Mouse (Mus musculus): ENCODE measurements around the gene Got2. TPM values are rescaled to one million over a fixed set of nuclear protein-coding genes. Genes with fewer than 3 reads are reported as not detected.
"Not testable (repeated sequence)": the region's sequence is repeated elsewhere in the genome, so short reads cannot be mapped to it uniquely, and the experiment has no call there.

Got2 gene
- polyA plus RNA-seq, 2 experiments from 2014 or later = 59.7 to 151 TPM

- ATAC-seq = not testable (repeated sequence)
Measured at GRCm38 (mm10) chr8:95864851-95865250, 23.5 kb downstream of the Got2 start.

- not testable (repeated sequence) for ATAC-seq
Measured at GRCm38 (mm10) chr8:95863761-95864440, 24.4 kb downstream of the Got2 start.

- ATAC-seq = no peak
Measured at GRCm38 (mm10) chr8:95854174-95854573, 34.2 kb downstream of the Got2 start.

- ATAC-seq = peak; percentile 100
Measured at GRCm38 (mm10) chr8:95853102-95853843, 35.1 kb downstream of the Got2 start, which contains the start of gene Slc38a7. TSS of gene Slc38a7 (minus strand) at chr8:95853539.

- no peak for ATAC-seq
Measured at GRCm38 (mm10) chr8:95852290-95852689, 36.1 kb downstream of the Got2 start.

GRCm38 (mm10) chr8:95850326-95850725 is 38.0 kb downstream of the Got2 start:
- ATAC-seq = no peak

GRCm38 (mm10) chr8:95848734-95849464 is 39.4 kb downstream of the Got2 start:
- ATAC-seq = no peak

- no peak for ATAC-seq
Measured at GRCm38 (mm10) chr8:95848061-95848551, 40.2 kb downstream of the Got2 start.

GRCm38 (mm10) chr8:95845026-95845425 is 43.3 kb downstream of the Got2 start:
- no peak for ATAC-seq

GRCm38 (mm10) chr8:95843968-95844367 is 44.4 kb downstream of the Got2 start:
- ATAC-seq = no peak

- no peak for ATAC-seq
Measured at GRCm38 (mm10) chr8:95841436-95841835, 46.9 kb downstream of the Got2 start.

- no peak for ATAC-seq
Measured at GRCm38 (mm10) chr8:95839289-95839688, 49.1 kb downstream of the Got2 start.

GRCm38 (mm10) chr8:95837266-95837665 is 51.1 kb downstream of the Got2 start:
- ATAC-seq = no peak

- ATAC-seq = no peak
Measured at GRCm38 (mm10) chr8:95835891-95836290, 52.5 kb downstream of the Got2 start.

GRCm38 (mm10) chr8:95833435-95833984 is 54.8 kb downstream of the Got2 start:
- ATAC-seq = no peak

- ATAC-seq = peak; percentile 88
Measured at GRCm38 (mm10) chr8:95832603-95833434, 55.5 kb downstream of the Got2 start.

- no peak for ATAC-seq
Measured at GRCm38 (mm10) chr8:95830144-95830543, 58.2 kb downstream of the Got2 start.

GRCm38 (mm10) chr8:95825162-95825561 is 63.2 kb downstream of the Got2 start, which contains the start of gene Sap18b:
TSS of gene Sap18b (plus strand) at chr8:95825346.
- peak; percentile 79 for ATAC-seq

- no peak for ATAC-seq
Measured at GRCm38 (mm10) chr8:95822699-95823098, 65.6 kb downstream of the Got2 start.

GRCm38 (mm10) chr8:95822096-95822495 is 66.3 kb downstream of the Got2 start:
- ATAC-seq = no peak

GRCm38 (mm10) chr8:95821266-95821665 is 67.1 kb downstream of the Got2 start:
- ATAC-seq = no peak

- ATAC-seq = no peak
Measured at GRCm38 (mm10) chr8:95818211-95818610, 70.1 kb downstream of the Got2 start.
